Mouse (Mus musculus) stomach, embryonic 15.5 days (tissue): ENCODE measurements around the gene Btbd2. TPM values are rescaled to one million over a fixed set of nuclear protein-coding genes. Genes with fewer than 3 reads are reported as not detected.

Source experiments
- ATAC-seq: fragments of 200-750 bp; cut with Nextera tagmentation; 2 replicates; pipeline ENCODE4 v1.8.0; 2017; ENCODE audit warnings: low read depth, moderate number of reproducible peaks, moderate TSS enrichment; ENCODE audit not compliant: insufficient read depth, low FRiP score
- H3K27ac ChIP-seq: fragments of 300-500 bp; sonication (generic); 2 replicates; pipeline ENCODE4 v1.5.1; 2015; ENCODE audit warnings: mild to moderate bottlenecking, inconsistent platforms
- H3K27me3 ChIP-seq: fragments of 300-500 bp; sonication (generic); replicated peaks from 2 replicates; pipeline ENCODE4 v1.6.1; 2015; ENCODE audit warnings: inconsistent platforms
- H3K36me3 ChIP-seq: fragments of 300-500 bp; sonication (generic); 2 replicates; pipeline ENCODE4 v1.6.1; 2015; ENCODE audit warnings: inconsistent platforms
- H3K4me1 ChIP-seq: fragments of 300-500 bp; sonication (generic); 2 replicates; pipeline ENCODE4 v1.6.1; 2015; ENCODE audit warnings: inconsistent platforms
- H3K4me2 ChIP-seq: fragments of 300-500 bp; sonication (generic); 2 replicates; pipeline ENCODE4 v1.6.1; 2015; ENCODE audit warnings: mild to moderate bottlenecking, inconsistent platforms
- H3K4me3 ChIP-seq: fragments of 300-500 bp; sonication (generic); replicated peaks from 2 replicates; pipeline ENCODE4 v1.5.1; 2015; ENCODE audit warnings: inconsistent platforms
- H3K9ac ChIP-seq: fragments of 300-500 bp; sonication (generic); 2 replicates; pipeline ENCODE4 v1.6.1; 2015; ENCODE audit warnings: inconsistent platforms
- H3K9me3 ChIP-seq: fragments of 300-500 bp; sonication (generic); 2 replicates; pipeline ENCODE4 v1.6.1; 2016; ENCODE audit warnings: inconsistent platforms
- WGBS: fragments of 180-500 bp; shearing (Covaris S2); methylation state at CpG from one replicate; pipeline ENCODE4 v1.1.7; 2015; 5-methylcytosine and 5-hydroxymethylcytosine counted together
- polyA plus RNA-seq: library from polyadenylated mRNA; unstranded; fragments of >200 nt; fragmentation: Nextera tagmentation; extraction: Ambion mirVana; gene quantifications from 2 replicates; pipeline ENCODE4 v1.2.1, GENCODE M21; 2015

Gene Btbd2
- polyA plus RNA-seq, result 70.1 and 72.2 TPM in 2 replicates

DNA sequence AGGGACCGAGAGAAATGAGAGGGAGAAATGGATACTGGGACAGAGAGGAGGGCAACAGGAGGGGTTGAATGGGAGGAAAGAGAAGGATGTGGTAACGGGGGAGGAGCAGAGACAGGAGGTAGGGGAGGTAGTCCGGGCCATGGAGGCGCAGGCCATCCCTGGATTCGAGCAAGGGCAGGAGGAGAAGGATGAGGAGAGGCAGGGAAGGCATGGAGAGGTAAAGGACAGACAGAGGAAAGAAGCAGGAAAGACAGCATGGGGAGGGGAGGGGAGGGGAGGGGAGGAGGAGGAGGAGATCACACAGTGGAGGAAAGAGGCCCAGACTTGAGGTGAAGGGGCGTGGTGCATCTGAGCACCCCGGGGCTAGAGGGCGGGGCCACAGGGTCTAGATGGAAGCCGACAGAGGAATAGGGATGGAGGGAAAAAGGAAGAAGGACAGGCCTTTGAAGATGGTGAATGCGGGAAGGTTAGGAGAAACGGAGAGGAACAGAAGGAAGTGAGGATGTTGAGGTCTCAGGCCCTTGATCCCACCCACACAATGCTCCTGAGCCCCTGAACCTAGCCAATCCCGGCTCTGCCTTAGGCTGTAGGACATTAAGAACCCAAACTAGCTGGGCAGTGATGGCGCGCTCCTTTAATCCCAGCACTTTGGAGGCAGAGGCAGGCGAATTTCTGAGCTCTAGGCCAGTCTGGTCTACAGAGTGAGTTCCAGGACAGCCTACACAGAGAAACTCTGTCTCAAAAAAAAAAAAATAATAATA lies at the start of gene Btbd2:
TSS of gene Btbd2 (minus strand) at position 209 of the 761 bp plus-strand sequence.
- Histone ChIP-seq H3K9me3 (no peaks in the 10 kb centered on the region), H3K36me3 (no peaks in the 10 kb centered on the region), H3K4me1 (peaks cover 27% of the 10 kb centered on the region), H3K9ac (peak within 1 kb of the TSS; percentile 76), H3K27me3 (no peaks in the 10 kb centered on the region), H3K4me3 (peak within 1 kb of the TSS; percentile 69), H3K27ac (peak within 1 kb of the TSS; percentile 92), H3K4me2 (peak within 1 kb of the TSS; percentile 79)
- WGBS, result 20% methylated on average over 15 of the region's 15 CpGs
- peak; percentile 32 for ATAC-seq

DNA sequence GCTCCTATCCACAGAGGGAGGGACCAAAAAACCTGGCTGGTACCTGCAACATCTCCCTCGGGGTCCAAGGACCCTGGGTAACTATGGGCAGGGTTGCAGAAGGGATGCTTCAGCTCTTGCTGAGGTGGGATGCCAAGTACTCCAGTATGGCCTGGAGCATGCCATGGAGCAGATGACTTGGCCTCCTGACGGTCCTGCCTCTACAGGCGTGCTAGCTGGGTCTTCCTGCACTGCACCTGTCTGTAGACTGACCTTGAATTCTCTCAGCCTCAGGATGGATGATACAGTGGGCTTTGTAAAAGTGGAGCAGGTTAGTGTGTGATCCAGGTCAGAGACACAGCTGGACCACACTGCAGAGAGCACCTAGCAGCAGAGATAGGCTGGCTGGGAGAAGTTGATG lies 48.6 kb upstream of the Btbd2 start:
- no peak for ATAC-seq
- no peak overlapping the region for H3K4me3 ChIP-seq
- peaks cover 44% of the 10 kb centered on the region for H3K36me3 ChIP-seq
- H3K9me3 ChIP-seq, result no peaks in the 10 kb centered on the region
- H3K27ac ChIP-seq, result no peak overlapping the region
- no peak overlapping the region for H3K4me2 ChIP-seq
- WGBS, result 79% methylated on average over 3 of the region's 3 CpGs
- no peak overlapping the region for H3K9ac ChIP-seq
- H3K4me1 ChIP-seq, result peaks cover 21% of the 10 kb centered on the region
- no peaks in the 10 kb centered on the region for H3K27me3 ChIP-seq

DNA sequence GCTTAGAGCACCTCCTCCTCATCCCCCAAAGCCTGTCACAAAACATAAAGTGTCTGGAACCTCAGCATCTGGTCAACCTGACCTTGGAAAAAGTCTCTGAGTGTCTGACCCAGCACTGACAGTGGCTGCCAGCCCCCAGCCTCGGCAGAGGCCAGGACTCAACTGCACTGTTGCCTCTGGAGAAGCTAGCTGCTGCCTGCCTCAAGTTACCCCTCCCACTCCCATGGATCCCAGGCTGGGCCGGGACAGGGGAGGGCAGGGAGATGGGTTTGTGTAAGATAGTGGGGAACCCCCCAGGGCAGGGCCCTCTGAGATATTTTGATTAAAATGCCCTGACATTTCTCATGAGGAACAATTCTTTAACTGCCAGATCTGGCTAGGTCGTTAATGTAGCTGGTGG lies 48.2 kb upstream of the Btbd2 start:
- no peaks in the 10 kb centered on the region for H3K27me3 ChIP-seq
- no peak overlapping the region for H3K4me3 ChIP-seq
- no peak overlapping the region for H3K9ac ChIP-seq
- WGBS, result 64% methylated on average over 3 of the region's 3 CpGs
- no peak for ATAC-seq
- peaks cover 41% of the 10 kb centered on the region for H3K36me3 ChIP-seq
- no peak overlapping the region for H3K4me2 ChIP-seq
- no peak overlapping the region for H3K27ac ChIP-seq
- peaks cover 25% of the 10 kb centered on the region for H3K4me1 ChIP-seq
- no peaks in the 10 kb centered on the region for H3K9me3 ChIP-seq

DNA sequence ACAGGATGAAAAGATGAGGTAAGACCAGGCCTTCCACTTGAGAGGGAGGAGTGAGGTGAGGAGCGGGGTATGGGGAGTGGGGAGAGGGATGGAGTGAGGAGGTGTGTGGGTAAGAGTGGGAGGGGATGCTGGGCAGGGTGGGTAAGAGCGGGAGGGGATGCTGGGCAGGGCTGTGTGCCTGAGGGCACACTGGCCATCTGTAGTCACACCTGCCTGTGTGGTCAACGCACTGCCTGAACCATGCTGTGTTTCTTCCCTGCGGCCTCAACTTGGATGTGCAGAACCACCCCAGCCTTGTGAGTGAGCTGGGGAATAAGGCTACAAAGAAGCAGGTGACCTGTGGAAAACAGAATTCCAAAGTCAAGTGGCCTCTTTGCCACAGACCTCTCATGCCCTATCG lies 47.5 kb upstream of the Btbd2 start:
- Histone ChIP-seq H3K4me1 (peaks cover 27% of the 10 kb centered on the region), H3K4me3 (no peak overlapping the region), H3K27ac (no peak overlapping the region), H3K4me2 (0 out of 2 replicates have a peak overlapping the region, but pooled peaks have one; percentile 3), H3K9ac (no peak overlapping the region), H3K27me3 (no peaks in the 10 kb centered on the region), H3K36me3 (peaks cover 36% of the 10 kb centered on the region), H3K9me3 (no peaks in the 10 kb centered on the region)
- 92% methylated on average over 5 of the region's 5 CpGs for WGBS
- no peak for ATAC-seq

DNA sequence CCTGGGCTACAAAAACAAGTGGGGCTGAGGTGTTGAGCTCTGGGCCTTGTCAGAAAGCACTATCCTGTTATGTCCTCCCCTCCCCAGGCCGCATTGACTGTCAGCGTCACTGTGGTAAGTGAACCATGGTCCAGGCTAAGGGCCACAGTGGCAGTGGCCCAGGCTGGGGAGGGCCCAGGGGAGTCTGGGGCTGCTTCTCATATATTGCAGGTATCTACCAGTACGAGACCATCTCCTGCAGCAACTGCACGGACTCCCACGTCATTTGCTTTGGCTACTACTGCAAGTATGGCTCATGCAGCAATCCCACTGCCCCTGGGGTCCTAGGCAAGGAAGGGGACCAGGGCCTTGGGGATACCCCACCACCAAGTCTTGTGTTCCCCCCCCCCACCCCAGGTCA lies 46.8 kb upstream of the Btbd2 start:
- no peak for ATAC-seq
- peak overlapping the region; percentile 89; the same call in 1 of the 2 replicates for H3K27ac ChIP-seq
- 92% methylated on average over 5 of the region's 5 CpGs for WGBS

DNA sequence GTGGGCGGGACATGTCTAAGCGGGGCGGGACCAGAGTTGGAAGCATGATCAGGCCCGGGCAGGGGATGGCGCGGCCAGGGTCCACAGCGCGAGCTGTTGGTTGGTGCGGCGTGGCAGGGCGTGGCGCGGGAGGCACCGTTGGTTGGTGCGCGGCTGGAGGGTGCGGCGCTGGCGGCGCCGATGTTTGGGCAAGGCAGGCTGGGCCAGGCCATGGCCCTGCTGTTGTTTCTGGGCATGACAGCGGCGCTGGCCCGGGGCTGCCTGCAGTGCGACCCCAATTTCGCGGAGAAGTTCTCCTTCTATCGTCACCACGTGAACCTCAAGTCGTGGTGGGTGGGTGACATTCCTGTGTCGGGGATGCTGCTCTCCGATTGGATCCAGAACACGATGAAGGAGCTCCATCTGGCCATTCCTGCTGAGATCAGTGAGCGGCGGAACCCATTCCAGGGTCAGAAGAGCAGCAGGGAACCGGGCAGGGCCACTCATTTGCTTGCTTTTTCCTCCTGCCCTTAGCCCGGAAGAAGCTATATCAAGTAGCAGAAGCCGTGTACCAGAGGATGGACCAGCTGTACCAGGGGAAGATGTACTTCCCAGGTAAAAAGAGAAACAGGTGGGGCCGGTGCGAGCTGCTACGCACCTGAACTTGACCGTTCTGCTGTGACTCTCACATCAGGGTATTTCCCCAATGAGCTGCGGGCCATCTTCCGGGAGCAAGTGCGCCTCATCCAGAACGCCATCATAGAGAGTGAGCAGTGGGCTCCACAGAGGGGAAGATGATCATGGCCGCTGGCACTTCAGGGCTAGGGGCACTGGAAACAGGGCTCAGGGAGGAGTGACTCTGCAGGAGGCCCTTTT lies 45.9 kb upstream of the Btbd2 start:
- Histone ChIP-seq H3K9me3 (no peaks in the 10 kb centered on the region), H3K27me3 (no peaks in the 10 kb centered on the region), H3K36me3 (peaks cover 19% of the 10 kb centered on the region), H3K4me1 (peaks cover 30% of the 10 kb centered on the region), H3K4me2 (peak overlapping the region; percentile 93), H3K27ac (peak overlapping the region; percentile 89), H3K4me3 (peak overlapping the region; percentile 61), H3K9ac (peak overlapping the region; percentile 58)
- 1% methylated on average over 47 of the region's 47 CpGs for WGBS
- ATAC-seq, result peak; percentile 88

More for the DNA sequence above, 46.8 kb upstream of the Btbd2 start:
- H3K36me3 ChIP-seq, result peaks cover 28% of the 10 kb centered on the region
- no peaks in the 10 kb centered on the region for H3K9me3 ChIP-seq
- no peak overlapping the region for H3K9ac ChIP-seq
- peaks cover 27% of the 10 kb centered on the region for H3K4me1 ChIP-seq
- peak overlapping the region; percentile 93 for H3K4me2 ChIP-seq
- H3K27me3 ChIP-seq, result no peaks in the 10 kb centered on the region
- peak overlapping the region; percentile 61; the same call in 1 of the 2 replicates for H3K4me3 ChIP-seq

DNA sequence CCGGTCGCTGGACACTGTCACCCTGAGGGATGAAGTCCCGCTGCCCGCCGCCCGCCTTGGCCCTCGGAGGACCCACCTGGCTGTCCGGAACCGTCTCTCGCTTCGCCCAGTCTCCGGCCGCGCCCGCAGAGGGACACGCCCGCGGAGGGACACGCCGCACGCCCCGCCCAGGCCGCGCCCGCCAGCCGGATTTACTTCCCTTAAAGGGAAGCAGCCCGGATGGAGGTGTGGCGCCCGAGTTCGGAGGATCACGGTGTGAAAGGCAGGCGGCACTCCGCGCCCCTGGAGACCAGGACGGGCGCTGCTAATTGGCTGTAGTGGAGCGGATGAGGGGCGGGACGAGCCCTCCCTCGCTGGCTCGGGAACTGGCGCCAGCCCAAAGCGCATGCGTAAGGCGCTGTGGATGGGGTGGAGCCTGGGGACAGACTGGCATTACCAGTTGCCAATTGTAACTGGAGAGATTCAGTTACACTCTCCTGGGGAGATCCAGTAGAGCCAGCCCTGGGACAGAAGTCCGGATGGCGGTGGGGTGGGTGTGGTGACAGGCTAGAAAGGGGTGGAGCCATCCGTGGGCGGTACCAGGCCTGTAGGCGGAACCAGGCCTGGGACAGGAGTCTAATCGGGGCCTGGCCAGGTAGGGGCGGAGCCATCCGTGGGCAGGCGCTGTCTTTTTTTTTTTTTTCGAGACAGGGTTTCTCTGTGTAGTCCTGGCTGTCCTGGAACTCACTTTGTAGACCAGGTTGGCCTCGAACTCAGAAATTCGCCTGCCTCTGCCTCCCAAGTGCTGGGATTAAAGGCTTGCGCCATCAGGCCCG lies 45.1 kb upstream of the Btbd2 start, which contains the start of the genes Mob3a and Izumo4:
TSS of gene Mob3a (minus strand) at position 257 of the 815 bp plus-strand sequence.
TSS of gene Izumo4 (plus strand) at position 464 of the 815 bp plus-strand sequence.
- H3K9ac ChIP-seq, result peak within 1 kb of the TSS; percentile 69
- H3K9me3 ChIP-seq, result no peaks in the 10 kb centered on the region
- peaks cover 35% of the 10 kb centered on the region for H3K4me1 ChIP-seq
- peak within 1 kb of the TSS; percentile 61 for H3K4me3 ChIP-seq
- H3K27me3 ChIP-seq, result no peaks in the 10 kb centered on the region
- H3K27ac ChIP-seq, result peak within 1 kb of the TSS; percentile 89
- H3K4me2 ChIP-seq, result peak within 1 kb of the TSS; percentile 93
- peak; percentile 94 for ATAC-seq
- H3K36me3 ChIP-seq, result peaks cover 11% of the 10 kb centered on the region
- WGBS, result under 1% methylated on average over 59 of the region's 59 CpGs

DNA sequence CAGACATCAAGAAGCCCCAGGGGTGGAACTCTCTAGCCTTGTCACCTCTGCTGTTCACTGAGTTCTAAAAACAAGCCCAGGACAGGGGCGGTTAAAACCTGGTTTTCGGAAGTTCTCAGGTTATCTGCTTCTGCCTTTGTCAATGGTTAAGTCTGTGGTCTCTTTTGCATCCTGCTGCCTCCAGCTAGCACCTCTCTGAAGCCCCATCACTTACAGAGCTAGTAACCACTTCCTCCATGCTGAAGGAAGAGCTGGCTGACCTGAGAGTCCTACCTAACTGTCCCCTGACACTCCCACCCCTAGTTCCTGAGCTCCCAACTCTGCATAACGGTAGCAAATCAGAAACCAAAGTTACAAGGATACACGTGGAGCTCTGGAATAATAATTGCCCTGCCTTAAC lies 43.9 kb upstream of the Btbd2 start:
- 0 out of 2 replicates have a peak, but pooled peaks cover 4% of the 10 kb centered on the region for H3K36me3 ChIP-seq
- H3K27me3 ChIP-seq, result no peaks in the 10 kb centered on the region
- ATAC-seq, result no peak
- no peaks in the 10 kb centered on the region for H3K9me3 ChIP-seq
- 43% methylated on average over 4 of the region's 4 CpGs for WGBS
- H3K27ac ChIP-seq, result peak overlapping the region; percentile 11; the same call in 1 of the 2 replicates
- peak overlapping the region; percentile 16; the same call in 1 of the 2 replicates for H3K9ac ChIP-seq
- peaks cover 35% of the 10 kb centered on the region for H3K4me1 ChIP-seq
- peak overlapping the region; percentile 61 for H3K4me3 ChIP-seq
- H3K4me2 ChIP-seq, result peak overlapping the region; percentile 93

DNA sequence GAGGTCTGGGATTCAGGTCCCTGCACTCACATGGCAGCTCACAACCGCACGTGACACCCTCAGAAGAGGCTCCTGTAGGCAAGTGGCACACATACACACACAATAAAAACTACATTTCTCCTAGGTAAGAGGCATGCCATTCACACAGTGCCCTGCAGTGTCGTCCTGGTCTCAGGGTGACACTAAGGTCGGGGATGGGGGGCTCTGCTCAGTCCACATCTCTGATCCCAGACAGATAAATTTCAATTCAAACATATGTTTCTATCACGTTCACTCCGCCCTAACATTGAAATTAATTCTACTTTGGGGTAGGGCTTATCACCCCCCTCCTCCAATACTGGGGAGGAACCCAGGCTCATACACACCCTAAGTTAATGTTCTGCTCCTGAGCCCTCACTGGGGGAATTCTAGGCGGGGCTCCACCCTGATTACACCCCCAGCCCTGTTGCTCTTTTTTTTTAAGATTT lies 43.2 kb upstream of the Btbd2 start:
- Histone ChIP-seq H3K9ac (no peak overlapping the region), H3K4me2 (peak overlapping the region; percentile 93; the same call in 1 of the 2 replicates), H3K27ac (no peak overlapping the region), H3K4me1 (peaks cover 40% of the 10 kb centered on the region), H3K4me3 (peak overlapping the region; percentile 61; the same call in 1 of the 2 replicates), H3K27me3 (no peaks in the 10 kb centered on the region), H3K9me3 (no peaks in the 10 kb centered on the region), H3K36me3 (no peaks in the 10 kb centered on the region)
- ATAC-seq, result no peak
- 74% methylated on average over 7 of the region's 7 CpGs for WGBS

DNA sequence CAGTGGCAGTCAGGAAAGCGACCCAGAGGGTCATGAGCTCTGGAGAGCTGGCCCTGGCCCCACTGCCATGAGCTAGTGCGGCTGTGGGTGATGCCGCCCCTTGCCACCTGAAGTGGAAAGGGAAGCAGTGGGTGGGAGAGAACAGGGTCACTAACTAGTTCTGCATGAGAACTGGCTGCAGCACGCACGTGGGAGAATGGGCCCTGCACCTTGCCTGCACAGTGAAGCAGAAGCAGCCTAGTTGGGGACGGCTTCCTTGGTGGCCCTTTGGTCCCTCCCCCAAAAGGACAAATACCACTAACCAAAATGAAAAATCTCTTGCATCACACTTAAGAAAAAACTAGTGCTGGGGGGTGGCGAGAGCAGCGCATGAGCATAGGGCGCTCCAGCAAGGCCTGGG lies 41.7 kb upstream of the Btbd2 start:
- Histone ChIP-seq H3K27ac (no peak overlapping the region), H3K4me3 (no peak overlapping the region), H3K4me1 (peaks cover 39% of the 10 kb centered on the region), H3K27me3 (no peaks in the 10 kb centered on the region), H3K9ac (no peak overlapping the region), H3K36me3 (no peaks in the 10 kb centered on the region; the same call in 1 of the 2 replicates), H3K4me2 (no peak overlapping the region), H3K9me3 (no peaks in the 10 kb centered on the region)
- 88% methylated on average over 9 of the region's 9 CpGs for WGBS
- no peak for ATAC-seq

DNA sequence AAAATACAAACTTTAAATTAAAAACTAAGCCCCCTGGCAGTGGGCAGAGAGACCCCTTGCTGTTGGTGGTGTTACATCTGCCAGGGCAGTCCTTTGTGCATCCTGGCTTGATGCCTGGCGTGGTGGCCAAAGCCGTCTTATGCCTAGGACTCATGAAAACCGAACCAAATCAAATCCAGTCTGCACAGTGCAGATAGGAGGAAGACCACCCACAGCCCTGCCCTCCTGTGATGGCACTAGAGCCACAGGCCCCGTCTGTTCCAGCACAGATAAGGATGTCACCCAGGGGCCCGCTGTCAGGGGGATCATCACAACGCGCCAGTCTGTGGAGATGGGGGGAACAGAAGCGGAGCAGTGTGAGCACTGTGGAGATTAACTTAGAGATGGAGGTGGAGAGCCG lies 40.9 kb upstream of the Btbd2 start:
- H3K4me2 ChIP-seq, result no peak overlapping the region
- H3K9me3 ChIP-seq, result no peaks in the 10 kb centered on the region
- H3K9ac ChIP-seq, result no peak overlapping the region
- H3K27me3 ChIP-seq, result no peaks in the 10 kb centered on the region
- H3K4me1 ChIP-seq, result peaks cover 31% of the 10 kb centered on the region
- H3K36me3 ChIP-seq, result no peaks in the 10 kb centered on the region; the same call in 1 of the 2 replicates
- no peak overlapping the region for H3K4me3 ChIP-seq
- no peak overlapping the region for H3K27ac ChIP-seq
- WGBS, result 84% methylated on average over 9 of the region's 9 CpGs
- no peak; the same call in 1 of the 2 replicates for ATAC-seq
